Mouse (Mus musculus): ENCODE measurements at regions not wholly inside any gene's neighbourhood (a gene's known extent, or its start where the extent isn't known, plus 50 kb on each side); places are given as distances from the start of the nearest gene placed in this dataset.

DNA sequence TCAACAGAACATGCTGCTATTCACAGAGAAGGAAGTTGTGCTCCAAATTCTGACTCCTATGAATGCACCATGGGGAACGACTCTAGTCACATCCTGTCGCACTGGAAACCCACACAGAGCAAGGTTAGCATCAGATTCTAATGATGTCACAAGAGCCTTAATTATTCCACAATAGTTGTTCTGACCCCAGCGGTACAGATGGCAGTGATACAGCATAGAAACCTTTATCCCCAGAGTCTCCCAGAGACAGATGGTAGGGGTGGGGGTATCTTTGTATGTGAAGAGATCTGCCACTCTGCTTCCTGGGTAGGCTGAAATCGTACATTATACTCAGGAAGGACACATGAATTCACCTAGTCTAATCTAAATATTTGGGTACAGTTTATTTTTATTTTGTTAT lies 123.5 kb upstream of the Bank1 start:
- no peak for DNase-seq (ENCODE audit: low read depth, low spot score)

DNA sequence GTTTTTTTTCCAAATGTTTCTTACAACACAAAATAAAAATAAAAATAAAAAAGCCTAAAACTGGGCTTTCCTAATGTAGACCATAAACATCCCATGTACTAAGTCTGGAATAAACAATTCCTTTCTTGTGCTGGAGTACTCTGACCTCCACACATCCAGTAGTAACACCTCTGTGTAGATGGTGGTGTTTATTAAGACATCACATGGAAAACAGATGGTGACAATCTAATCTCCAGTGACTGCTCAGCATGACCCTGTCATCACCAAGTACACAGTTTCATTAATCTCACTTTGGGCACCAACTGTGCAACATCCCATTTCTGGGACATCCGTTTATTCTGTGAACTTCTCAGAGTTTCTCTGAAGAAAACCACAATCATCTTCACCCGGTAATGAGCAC lies 118.7 kb upstream of the Bank1 start:
- no peak for DNase-seq (ENCODE audit: low read depth, low spot score)

DNA sequence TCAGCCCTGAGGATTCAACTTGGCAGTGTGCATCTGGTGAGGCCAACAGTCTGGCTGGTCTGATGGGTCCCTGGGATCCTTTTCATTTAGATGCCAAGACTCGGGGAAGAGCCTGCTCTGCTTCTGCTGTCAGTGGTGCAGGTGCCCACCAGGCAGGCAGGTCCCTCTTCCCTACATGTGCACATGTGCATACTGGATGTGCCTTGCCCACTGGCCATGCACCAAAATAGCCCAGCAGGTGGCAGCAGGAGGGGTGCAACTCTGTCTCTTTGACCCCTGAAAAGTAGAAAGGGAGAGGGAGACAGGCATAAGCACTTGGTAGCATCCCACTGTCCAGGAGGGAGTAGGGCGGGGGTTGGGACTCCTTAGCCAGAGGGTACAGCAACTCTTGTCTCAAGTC lies 116.2 kb upstream of the Bank1 start:
- no peak for DNase-seq (ENCODE audit: low read depth, low spot score)

DNA sequence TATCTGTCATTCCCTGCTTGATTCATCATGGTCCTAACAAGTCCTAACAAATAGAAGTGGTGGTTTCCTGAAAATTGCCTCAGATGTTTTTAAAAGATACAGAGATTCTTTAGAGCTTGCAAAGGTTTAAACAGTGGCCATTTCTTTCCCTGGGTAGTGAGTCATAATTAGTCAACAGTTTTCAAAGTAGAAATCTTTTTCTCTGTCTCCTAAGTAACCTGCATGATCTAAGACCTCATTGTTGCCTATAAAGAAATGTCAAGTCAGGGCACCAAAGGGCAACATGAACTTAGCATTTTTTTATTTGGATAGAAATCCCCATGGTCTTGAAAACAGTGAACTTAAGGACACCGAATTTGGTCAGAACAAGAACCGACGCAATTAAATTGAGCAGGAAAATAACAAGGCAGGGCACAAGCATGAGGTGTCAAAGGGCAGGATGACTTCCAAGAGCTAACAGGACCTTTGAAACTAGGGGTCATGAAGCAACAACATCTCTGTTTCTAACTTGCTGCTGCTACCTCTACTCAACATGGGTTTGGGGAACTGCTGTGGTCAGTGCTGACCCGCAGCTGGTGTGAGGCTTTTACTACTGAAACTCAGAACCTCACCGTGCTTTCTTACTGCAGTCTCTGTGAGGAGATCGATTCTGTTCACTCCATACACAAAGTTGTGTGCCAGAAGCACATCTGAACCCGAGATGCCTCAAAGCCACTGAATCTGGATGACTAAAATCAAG lies 114.2 kb upstream of the Bank1 start:
- no peak for DNase-seq (ENCODE audit: low read depth, low spot score)

DNA sequence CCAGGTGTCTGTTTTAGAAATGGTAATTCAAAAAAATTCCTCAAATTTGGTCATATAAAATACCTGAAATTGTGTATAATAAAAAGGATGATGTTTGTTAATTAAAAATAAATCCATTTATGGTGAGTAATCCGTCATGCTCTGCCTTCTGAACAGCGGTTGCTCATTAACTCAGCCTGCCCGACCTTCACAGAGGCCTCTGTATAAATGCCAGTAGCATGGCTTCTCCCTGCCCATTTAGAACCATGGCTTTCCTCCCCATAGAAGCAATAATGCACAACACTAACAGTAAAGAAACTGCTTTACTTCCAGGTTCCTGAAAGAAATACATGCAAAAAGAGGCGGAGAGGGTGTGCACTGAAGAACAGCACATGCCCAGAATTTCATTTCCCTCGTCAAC lies 113.5 kb upstream of the Bank1 start:
- DNase-seq (ENCODE audit: low read depth, low spot score): no peak

DNA sequence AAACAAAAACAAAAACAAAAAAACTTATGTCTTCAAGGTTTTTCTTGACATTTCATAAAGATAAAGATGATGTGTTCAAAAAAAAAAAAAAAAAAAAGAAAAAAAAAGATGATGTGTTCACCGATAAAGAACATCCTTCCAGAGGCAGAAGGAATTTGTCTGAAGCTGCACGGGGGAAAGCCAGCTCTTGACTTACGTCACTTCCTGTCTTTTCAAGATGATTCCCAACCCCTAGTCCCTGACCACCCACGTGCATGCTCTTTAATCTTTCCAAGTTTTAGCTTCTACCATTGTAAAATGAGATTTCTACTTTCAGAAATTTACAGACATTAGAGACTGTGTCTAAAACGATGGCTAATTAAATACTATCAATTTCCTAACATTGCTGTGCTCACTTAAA lies 108.5 kb upstream of the Bank1 start:
- no peak for DNase-seq (ENCODE audit: low read depth, low spot score)

DNA sequence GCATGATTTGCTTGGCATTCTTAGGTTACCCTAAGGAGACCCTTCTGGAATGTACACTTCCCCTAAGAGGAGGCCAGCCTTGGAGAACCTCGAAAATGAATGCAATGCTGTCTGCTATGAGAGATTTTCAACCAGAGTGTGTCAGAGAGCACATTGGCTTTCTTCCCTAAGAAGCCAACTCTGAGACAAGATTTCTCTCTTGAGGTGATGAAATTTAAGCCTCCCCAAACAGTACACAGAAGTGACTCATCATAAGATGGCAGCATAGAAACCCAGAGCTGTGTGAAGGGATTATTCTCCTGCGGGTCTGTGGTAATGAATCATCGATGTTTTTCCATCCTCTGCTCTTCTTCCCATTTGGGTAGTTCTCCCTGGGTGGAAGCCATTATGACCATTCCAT lies 106.2 kb upstream of the Bank1 start:
- DNase-seq (ENCODE audit: low read depth, low spot score): no peak

GRCm38 (mm10) chr3:136427427-136427826 lies 101.6 kb upstream of the Bank1 start:
- no peak for DNase-seq (ENCODE audit: low read depth, low spot score)

GRCm38 (mm10) chr3:136426539-136427194 lies 100.8 kb upstream of the Bank1 start:
- DNase-seq (ENCODE audit: low read depth, low spot score): no peak

DNA sequence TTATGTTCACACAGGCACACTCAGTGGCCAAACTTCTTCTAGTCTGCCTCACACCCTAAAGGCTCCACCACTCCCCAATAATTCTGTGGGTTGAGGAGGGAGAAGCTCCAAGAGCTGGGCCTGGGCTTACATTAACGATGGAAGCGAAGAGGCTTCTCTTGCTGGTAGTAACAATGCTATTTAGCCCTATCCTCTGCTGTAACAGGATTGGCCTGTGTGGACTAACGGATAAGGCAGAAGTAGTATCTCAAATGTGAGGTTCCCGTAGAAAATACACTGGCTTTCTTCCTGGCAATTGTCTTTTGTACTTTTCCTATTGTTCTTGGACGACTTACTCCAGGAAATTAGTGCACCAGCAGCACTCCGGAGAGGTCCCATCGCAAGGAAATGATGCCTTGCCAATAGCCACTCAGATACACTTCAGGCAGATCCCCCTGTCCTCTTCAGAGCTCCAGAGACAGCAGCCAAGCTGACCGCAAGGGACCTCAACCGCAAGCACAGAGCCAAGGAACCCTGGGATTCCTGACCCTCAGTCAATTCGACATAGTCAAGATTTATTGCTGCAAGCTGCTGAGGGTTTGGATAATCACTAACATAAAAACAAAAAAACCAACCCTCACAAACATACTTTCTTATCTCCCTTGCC lies 96.2 kb upstream of the Bank1 start:
- DNase-seq (ENCODE audit: low read depth, low spot score): no peak

DNA sequence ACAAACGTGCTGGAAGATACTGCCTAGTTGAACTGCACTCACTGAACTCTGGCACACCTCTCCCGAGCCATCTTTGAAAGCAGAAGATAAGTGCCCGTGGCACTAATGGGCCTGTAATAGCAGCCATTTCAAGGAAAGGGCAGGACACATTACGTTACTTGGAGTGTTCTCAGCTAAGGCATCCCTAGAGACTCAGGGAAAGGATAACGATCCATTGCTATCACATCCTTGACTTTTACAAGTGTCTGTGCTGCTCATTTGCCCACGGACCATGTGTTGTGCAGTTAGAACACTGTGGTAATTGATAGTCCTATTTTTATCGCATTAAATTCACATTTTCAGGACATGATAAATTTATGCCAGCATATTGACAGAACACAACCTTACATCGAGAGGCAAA lies 79.7 kb upstream of the Bank1 start:
- no peak for DNase-seq (ENCODE audit: low read depth, low spot score)

- DNase-seq (ENCODE audit: low read depth, low spot score): no peak
Observed at GRCm38 (mm10) chr3:136383282-136383681, 57.4 kb upstream of the Bank1 start.

- no peak for DNase-seq (ENCODE audit: low read depth, low spot score)
Observed at GRCm38 (mm10) chr3:136380644-136381043, 54.8 kb upstream of the Bank1 start.

DNA sequence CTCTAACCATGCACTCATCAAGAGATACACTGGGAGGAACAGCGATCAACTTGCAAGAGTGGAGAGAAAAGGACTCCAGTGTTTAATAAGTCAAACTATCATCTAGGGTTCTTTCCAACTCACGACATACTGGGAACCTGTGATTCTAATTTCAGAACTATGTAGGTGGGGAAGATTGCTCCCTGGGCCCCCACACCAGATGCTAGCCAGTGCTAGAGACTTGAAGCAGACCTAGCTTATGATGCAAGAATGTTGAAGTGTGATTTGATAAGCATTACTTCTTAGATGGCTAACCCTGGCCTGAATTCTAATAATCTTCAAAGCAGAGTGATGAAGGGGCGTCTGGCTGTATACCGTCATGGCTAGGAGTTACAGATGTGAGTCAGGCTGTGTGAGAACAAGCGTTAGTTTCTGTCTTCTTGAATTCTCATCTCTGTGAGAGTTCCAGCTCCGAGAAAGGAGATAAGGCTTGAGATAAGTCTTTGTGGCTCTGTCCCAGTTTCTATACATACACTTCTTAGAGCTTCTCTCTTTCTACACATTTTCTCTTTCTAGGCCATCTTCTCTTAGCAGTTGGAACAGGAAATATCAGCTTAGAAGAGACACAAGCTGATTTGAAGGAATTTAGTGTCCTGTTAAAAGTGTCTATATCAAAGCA lies 54.0 kb upstream of the Bank1 start:
- no peak for DNase-seq (ENCODE audit: low read depth, low spot score)

DNA sequence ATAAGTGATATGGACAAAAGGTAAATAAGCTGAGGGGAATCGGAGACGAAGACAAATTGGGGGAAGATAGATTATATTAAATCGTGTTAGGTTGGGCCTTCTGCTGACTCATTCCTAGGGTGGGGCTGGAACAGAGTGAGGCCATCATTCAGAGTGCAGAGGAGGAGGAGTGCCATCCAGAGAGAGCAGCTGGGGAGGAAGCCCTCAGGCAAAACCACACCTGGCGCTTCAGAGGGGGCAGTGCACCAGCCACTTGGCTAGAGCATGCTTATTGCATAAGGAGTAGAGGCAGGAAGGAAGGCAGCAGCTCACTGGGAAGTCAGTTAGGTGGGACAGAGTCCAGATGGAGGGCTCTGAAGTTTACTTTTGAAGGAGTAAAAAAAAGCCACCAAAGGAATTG lies 51.0 kb upstream of the Bank1 start:
- DNase-seq (ENCODE audit: low read depth, low spot score): no peak
